Mouse (Mus musculus) lung, postnatal 0 days (tissue): ENCODE results near the gene Zfp523.

Source experiments
- CTCF ChIP-seq: IDR thresholded peaks from 2 replicates; pipeline ENCODE4 v1.5.1; 2016; ENCODE audit warnings: antibody characterized with exemption, mild to moderate bottlenecking
- EP300 ChIP-seq: IDR thresholded peaks from 2 replicates; pipeline ENCODE4 v1.6.1; 2016; ENCODE audit warnings: antibody characterized with exemption, mild to moderate bottlenecking, control low read depth

- TF ChIP-seq CTCF (no peak), EP300 (no peak)
Measured at GRCm38 (mm10) chr17:28211921-28212341, 35.0 kb downstream of the Zfp523 start.
